Mouse (Mus musculus) lung, embryonic 14.5 days (tissue): ENCODE results near the gene Tekt1. TPM values are rescaled to one million over a fixed set of nuclear protein-coding genes. Genes with fewer than 3 reads are reported as not detected.

Experiments used
- ATAC-seq: fragments of 200-750 bp; cut with Nextera tagmentation; 2 replicates; pipeline ENCODE4 v1.8.0; 2017; ENCODE audit warnings: mild to moderate bottlenecking, moderate TSS enrichment, moderate library complexity; ENCODE audit not compliant: insufficient read depth
- DNase-seq: peaks from one replicate; pipeline ENCODE4 v3.0.0-alpha.2; 2015
- H3K27ac ChIP-seq: fragments of 300-500 bp; sonication (generic); 2 replicates; pipeline ENCODE4 v1.5.1; 2014; ENCODE audit warnings: low read depth, mild to moderate bottlenecking, moderate library complexity
- H3K27me3 ChIP-seq: fragments of 300-500 bp; sonication (generic); 2 replicates; pipeline ENCODE4 v1.6.1; 2014; ENCODE audit warnings: low read length, control low read depth; ENCODE audit not compliant: insufficient read depth
- H3K36me3 ChIP-seq: fragments of 300-500 bp; sonication (generic); 2 replicates; pipeline ENCODE4 v1.6.1; 2014; ENCODE audit warnings: control low read depth; ENCODE audit not compliant: insufficient read depth
- H3K4me1 ChIP-seq: fragments of 300-500 bp; sonication (generic); 2 replicates; pipeline ENCODE4 v1.6.1; 2014; ENCODE audit warnings: antibody characterized with exemption, control low read depth; ENCODE audit not compliant: insufficient read depth
- H3K4me2 ChIP-seq: fragments of 300-500 bp; sonication (generic); 2 replicates; pipeline ENCODE4 v1.6.1; 2014; ENCODE audit warnings: mild to moderate bottlenecking
- H3K4me3 ChIP-seq: fragments of 300-500 bp; sonication (generic); 2 replicates; pipeline ENCODE4 v1.5.1; 2014; ENCODE audit warnings: low read depth, low read length
- H3K9ac ChIP-seq: fragments of 300-500 bp; sonication (generic); 2 replicates; pipeline ENCODE4 v1.6.1; 2014
- H3K9me3 ChIP-seq: fragments of 300-500 bp; sonication (generic); 2 replicates; pipeline ENCODE4 v1.6.1; 2016; ENCODE audit warnings: low read depth, low read length, control low read depth
- CTCF ChIP-seq: IDR thresholded peaks from 2 replicates; pipeline ENCODE4 v1.5.1; 2016; ENCODE audit warnings: antibody characterized with exemption, low read depth
- WGBS: fragments of 180-500 bp; shearing (Covaris S2); extraction: QIAGEN DNeasy Blood & Tissue Kit; methylation state at CpG from one replicate; pipeline ENCODE4 v1.1.7; 2014; 5-methylcytosine and 5-hydroxymethylcytosine counted together
- polyA plus RNA-seq: library from polyadenylated mRNA; unstranded; fragments of >200 nt; fragmentation: Nextera tagmentation; extraction: Ambion mirVana; gene quantifications from 2 replicates; pipeline ENCODE4 v1.2.1, GENCODE M21; 2014

Gene Tekt1
- polyA plus RNA-seq, 1 experiment from 2014 or later = 6.1 TPM

DNA sequence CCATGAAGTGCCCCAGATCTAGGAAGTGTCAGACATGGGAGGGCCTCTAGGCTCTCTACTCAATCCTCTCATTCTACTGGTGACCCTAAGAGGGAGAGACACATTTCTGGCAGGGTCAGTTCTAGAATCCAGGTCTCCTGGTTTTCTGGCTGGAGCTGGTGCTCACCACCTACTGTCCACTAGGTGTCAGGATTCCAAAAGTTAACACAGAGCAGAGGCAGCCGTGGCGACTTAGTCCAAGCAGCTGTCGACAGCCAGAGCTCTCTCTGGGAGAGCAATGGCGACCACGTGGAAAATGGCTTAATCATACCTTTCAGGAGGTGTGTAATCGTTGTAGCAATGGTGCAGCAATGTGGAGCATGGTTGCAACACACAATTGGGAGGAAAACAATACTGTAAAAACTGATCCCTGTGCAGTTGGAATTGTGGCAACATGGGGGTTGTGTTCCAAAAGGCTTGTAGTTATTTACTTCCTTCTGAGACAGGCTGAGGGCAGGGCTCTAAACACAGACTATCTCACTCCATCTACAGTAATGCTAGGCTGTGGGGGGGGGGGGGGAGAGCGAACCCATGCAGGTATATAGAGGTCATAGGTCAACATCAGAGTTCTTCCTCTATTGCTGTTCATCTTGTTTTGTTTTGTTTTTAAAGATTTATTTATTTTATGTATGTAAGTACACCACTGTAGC is 19.5 kb downstream of the Tekt1 start:
- peak; percentile 92 for DNase-seq
- Histone ChIP-seq H3K36me3 (no peaks in the 10 kb centered on the region), H3K4me2 (peak overlapping the region; percentile 25; the same call in 1 of the 2 replicates), H3K9ac (no peak overlapping the region), H3K9me3 (no peaks in the 10 kb centered on the region), H3K27ac (no peak overlapping the region), H3K4me1 (no peaks in the 10 kb centered on the region), H3K27me3 (no peaks in the 10 kb centered on the region), H3K4me3 (no peak overlapping the region)
- peak; percentile 83 for ATAC-seq
- WGBS = 6% methylated on average over 7 of the region's 7 CpGs
- peak; percentile 85 for TF ChIP-seq CTCF

DNA sequence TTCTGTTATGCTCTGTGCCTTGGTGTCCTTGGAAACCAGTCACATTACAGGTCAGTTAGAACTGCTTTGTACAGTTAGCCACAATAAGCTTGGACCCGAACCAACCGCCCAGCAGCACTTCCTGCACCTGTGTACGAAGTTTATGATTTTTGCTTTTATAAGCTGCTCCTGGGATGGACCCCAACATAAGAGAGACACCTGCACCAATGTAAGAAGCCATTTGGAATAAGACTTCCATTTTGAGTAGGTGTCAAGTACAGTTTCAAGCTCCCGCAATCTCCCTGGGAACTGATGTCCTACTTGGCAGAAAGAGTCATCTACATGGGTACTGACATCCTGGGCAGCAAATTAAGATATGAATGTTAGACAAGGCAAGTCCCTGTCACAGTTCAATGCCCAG is 22.5 kb downstream of the Tekt1 start:
- no peak overlapping the region for H3K9ac ChIP-seq
- no peaks in the 10 kb centered on the region for H3K4me1 ChIP-seq
- no peaks in the 10 kb centered on the region for H3K36me3 ChIP-seq
- no peak overlapping the region for H3K4me2 ChIP-seq
- ATAC-seq (no peak), DNase-seq (no peak)
- no peaks in the 10 kb centered on the region for H3K27me3 ChIP-seq
- WGBS = 80% methylated on average over 4 of the region's 4 CpGs
- H3K9me3 ChIP-seq = no peaks in the 10 kb centered on the region
- no peak for TF ChIP-seq CTCF
- no peak overlapping the region for H3K27ac ChIP-seq
- no peak overlapping the region for H3K4me3 ChIP-seq

DNA sequence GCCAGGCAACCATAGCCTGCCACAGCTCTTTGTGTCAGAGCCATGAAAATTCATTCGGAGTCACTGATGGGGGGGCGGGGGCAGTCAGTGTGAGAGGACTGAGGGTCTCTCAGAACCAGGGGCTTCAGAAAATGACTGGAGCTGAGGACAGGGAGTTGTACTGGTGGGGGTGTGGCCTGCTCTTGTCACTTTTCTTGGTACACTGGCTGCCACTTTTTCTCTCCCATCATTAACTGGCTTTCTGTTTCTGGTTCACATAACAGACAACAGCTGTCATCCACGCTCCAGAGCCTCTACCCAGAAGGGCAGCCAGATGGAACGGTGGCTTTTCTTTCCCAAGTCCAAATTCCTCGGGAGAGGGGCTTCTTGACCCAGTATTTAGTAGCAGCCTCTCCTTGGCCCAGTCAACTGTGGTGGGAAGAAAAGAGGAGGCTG is 23.8 kb downstream of the Tekt1 start:
- no peak for TF ChIP-seq CTCF
- no peak overlapping the region for H3K4me3 ChIP-seq
- 0 out of 2 replicates have a peak overlapping the region, but pooled peaks have one; percentile 19 for H3K27ac ChIP-seq
- no peaks in the 10 kb centered on the region for H3K27me3 ChIP-seq
- whole genome bisulfite sequencing = 39% methylated on average over 5 of the region's 5 CpGs
- no peaks in the 10 kb centered on the region for H3K9me3 ChIP-seq
- no peaks in the 10 kb centered on the region for H3K36me3 ChIP-seq
- H3K4me2 ChIP-seq = no peak overlapping the region
- no peak overlapping the region for H3K9ac ChIP-seq
- DNase-seq (peak; percentile 67), ATAC-seq (peak; percentile 39)
- no peaks in the 10 kb centered on the region for H3K4me1 ChIP-seq

DNA sequence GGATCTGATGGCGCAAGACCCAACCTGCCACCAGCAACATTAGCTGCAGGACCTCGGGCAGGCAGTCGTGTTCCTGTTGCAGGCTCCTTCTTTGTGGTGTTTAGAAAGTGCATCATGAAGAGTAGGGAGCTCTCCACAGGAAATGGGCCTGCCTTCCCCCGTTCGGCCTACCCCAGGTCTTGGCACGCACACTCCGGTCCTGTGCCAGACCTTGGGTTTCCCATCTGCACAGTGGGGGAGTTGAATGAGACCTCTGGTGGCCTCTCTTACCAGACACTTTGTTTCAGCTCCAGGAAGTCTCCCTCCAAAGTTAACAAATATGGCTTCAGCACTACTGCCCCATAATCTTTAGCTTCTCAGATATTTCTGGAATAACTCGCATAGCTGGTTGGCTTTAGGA is 25.5 kb downstream of the Tekt1 start:
- Histone ChIP-seq H3K9me3 (no peaks in the 10 kb centered on the region), H3K4me1 (no peaks in the 10 kb centered on the region), H3K27me3 (no peaks in the 10 kb centered on the region), H3K36me3 (no peaks in the 10 kb centered on the region), H3K27ac (no peak overlapping the region), H3K4me3 (no peak overlapping the region), H3K4me2 (no peak overlapping the region), H3K9ac (no peak overlapping the region)
- no peak for TF ChIP-seq CTCF
- ATAC-seq (no peak), DNase-seq (no peak)
- 72% methylated on average over 8 of the region's 8 CpGs for WGBS

DNA sequence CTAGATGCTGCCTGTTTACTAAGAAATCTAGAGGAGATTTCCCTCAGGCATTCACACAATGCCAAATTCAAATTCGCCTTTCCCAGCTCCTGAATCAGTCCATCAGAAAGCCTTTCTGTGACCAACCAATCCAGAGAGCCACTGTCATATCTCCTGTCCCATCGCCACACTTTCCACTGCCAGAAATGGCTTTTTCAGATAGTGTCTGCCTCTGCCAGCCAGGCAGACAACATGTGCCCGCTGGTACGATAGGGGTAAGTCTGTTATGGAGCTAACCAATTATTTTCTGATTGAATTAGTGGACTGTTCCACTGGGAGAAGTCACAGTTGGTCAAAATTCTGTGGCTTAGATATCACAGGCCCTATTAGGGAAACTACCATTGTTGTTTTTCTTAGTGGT is 27.6 kb downstream of the Tekt1 start:
- Histone ChIP-seq H3K9me3 (no peaks in the 10 kb centered on the region), H3K27ac (no peak overlapping the region), H3K4me2 (no peak overlapping the region), H3K9ac (no peak overlapping the region), H3K4me1 (no peaks in the 10 kb centered on the region), H3K27me3 (no peaks in the 10 kb centered on the region), H3K4me3 (no peak overlapping the region), H3K36me3 (no peaks in the 10 kb centered on the region)
- 72% methylated on average over 4 of the region's 4 CpGs for WGBS
- DNase-seq (no peak), ATAC-seq (no peak)
- TF ChIP-seq CTCF = no peak

DNA sequence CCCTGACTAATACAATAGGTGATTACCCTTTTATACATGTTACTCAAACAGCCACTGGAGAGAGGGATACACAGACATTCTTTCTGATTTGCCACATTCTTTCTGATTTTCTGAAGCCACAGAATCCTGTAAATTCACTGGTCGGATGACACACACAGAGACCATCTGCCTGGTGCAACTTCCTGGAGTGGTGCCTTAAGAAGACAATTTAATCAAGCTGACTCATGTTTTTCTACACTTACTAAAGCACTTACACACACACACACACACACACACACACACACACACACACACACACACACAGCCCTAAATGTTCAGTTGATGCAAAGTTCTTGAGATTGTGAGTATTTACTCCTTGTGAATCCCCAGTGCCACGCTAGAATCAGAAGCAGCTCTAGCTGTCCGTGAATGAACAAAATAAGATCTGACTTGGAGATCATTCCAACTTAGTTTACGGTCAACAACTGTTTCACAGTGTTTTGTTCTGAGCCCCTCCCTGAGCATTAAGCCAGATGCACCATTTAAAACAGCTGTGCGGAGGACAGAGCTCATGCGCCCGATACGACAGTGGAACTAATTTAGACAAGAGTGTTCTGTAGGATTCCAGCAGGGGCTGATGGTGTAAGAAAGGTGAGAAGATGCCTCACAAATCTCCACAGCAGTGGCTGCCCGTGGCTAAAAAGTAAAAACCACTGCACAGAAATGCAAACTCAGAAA is 29.1 kb downstream of the Tekt1 start:
- Histone ChIP-seq H3K4me1 (no peaks in the 10 kb centered on the region), H3K4me3 (no peak overlapping the region), H3K27me3 (no peaks in the 10 kb centered on the region), H3K36me3 (no peaks in the 10 kb centered on the region), H3K9me3 (no peaks in the 10 kb centered on the region), H3K4me2 (no peak overlapping the region), H3K27ac (no peak overlapping the region), H3K9ac (no peak overlapping the region)
- no peak for DNase-seq
- no peak for ATAC-seq
- 76% methylated on average over 9 of the region's 9 CpGs for WGBS
- no peak for TF ChIP-seq CTCF

DNA sequence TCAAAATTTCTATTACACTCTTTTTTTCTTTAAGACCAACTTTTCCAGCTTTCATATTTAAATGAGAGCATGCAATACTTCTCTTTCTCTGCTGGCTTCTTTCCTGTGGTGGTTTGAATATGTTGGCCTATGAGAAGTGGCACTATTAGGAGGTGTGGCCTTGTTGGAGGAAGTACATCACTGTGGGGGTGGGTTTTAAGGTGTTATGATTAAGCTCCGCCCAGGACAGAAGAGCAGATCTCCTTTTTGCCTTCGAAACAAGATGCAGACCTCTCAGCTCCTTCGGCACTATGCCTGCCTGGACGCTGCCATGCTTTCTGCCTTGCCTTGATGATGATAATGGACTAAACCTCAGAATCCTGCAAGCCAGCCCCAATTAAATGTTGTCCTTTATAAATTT is 36.5 kb downstream of the Tekt1 start:
- TF ChIP-seq CTCF = no peak
- Histone ChIP-seq H3K27ac (no peak overlapping the region), H3K36me3 (no peaks in the 10 kb centered on the region), H3K9me3 (no peaks in the 10 kb centered on the region), H3K9ac (no peak overlapping the region), H3K4me3 (no peak overlapping the region), H3K27me3 (no peaks in the 10 kb centered on the region), H3K4me1 (no peaks in the 10 kb centered on the region), H3K4me2 (no peak overlapping the region)
- WGBS = 81% methylated on average over 4 of the region's 4 CpGs
- DNase-seq (no peak), ATAC-seq (no peak)
